Mouse (Mus musculus) telencephalon, adult 2 months (tissue): ENCODE results near the gene Gm29110.
"Not testable (repeated sequence)": the region's sequence is repeated elsewhere in the genome, so short reads cannot be mapped to it uniquely, and the experiment has no call there.

Experiments used
- DNase-seq: peaks from one replicate; pipeline ENCODE4 v3.0.0-alpha.2; 2011; ENCODE audit warnings: low read depth, low spot score

Gm29110 gene

GRCm38 (mm10) chrY:74470231-74470630 lies at the start of gene Gm29110:
Gm29110 (plus strand) TSS chrY:74470531.
- DNase-seq, result not testable (repeated sequence)
